Mouse (Mus musculus) heart, adult 2 months (tissue): ENCODE data around the gene Tcf23.

Source experiments
- CTCF ChIP-seq: fragments of 200-600 bp; IDR thresholded peaks from 2 replicates; pipeline ENCODE4 v1.8.1; 2022; ENCODE audit warnings: antibody characterized with exemption, mild to moderate bottlenecking, moderate library complexity
- EP300 ChIP-seq: fragments of 200-500 bp; IDR thresholded peaks from 2 replicates; pipeline ENCODE4 v1.6.1; 2011; ENCODE audit warnings: low read depth, low read length, control low read depth; ENCODE audit not compliant: insufficient read depth
- POLR2A ChIP-seq: fragments of 200-500 bp; IDR thresholded peaks from 2 replicates; pipeline ENCODE4 v1.6.1; 2011; ENCODE audit warnings: mild to moderate bottlenecking, low read depth, low read length, control low read depth; ENCODE audit not compliant: insufficient read depth

DNA sequence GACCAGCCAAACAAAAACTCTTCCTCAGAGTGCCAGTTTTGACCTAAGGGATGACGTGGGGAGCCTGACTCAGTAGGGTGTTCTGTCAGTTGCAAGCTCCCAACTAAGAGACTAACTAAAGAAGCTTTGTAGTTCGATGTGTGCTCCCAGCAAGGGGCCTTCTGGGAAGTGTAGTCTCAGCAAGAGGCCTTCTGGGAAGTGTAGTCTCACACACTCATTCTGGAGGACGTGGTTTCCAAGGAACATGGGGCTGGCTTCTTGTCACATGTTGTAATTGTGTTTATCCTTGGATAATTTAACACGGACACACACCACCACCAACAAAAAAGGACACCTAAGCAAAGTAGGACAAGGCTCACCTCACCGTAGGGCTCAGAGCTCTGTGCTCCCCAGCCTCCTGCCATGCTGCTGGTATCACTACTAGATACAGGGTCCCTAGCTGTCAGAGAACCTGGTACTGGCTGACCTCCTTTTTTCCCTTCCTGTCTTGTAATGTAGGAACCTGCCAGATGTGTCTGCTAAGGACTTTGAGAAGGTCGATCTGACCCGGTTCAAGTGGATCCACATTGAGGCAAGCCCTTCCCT lies 40.4 kb upstream of the Tcf23 start:
- TF ChIP-seq POLR2A = no peak
- TF ChIP-seq CTCF = no peak
- no peak for TF ChIP-seq EP300
